Mouse (Mus musculus) left cerebral cortex, adult 8-10 months (tissue): ENCODE measurements around the gene Rhbdl1. TPM values are rescaled to one million over a fixed set of nuclear protein-coding genes. Genes with fewer than 3 reads are reported as not detected.

ENCODE experiments used
- DNase-seq, 2 experiments: peaks; one replicate each; pipeline ENCODE4 v3.0.0; 2022; ENCODE audit warnings: low spot score in 2 of 2
- total RNA-seq, 4 experiments: library from RNA; stranded (reverse); gene quantifications; 2 replicates each; pipeline ENCODE4 v1.2.4; 2022

Gene Rhbdl1
- total RNA-seq, 4 experiments from 2014 or later, result 32.6 to 42.3 (median 37.5) TPM

- no peak for DNase-seq
These were observed 35.6 kb upstream of the Rhbdl1 start for GRCm38 (mm10) chr17:25872676-25873075.

- DNase-seq, result peak in 1 of 2 experiments; percentile 4
These were observed 34.5 kb upstream of the Rhbdl1 start for GRCm38 (mm10) chr17:25871566-25871965.

GRCm38 (mm10) chr17:25869954-25870353 lies 32.9 kb upstream of the Rhbdl1 start:
- DNase-seq, result peak in 1 of 2 experiments; percentile 4

GRCm38 (mm10) chr17:25869498-25869897 lies 32.4 kb upstream of the Rhbdl1 start:
- peak in 1 of 2 experiments; percentile 5 for DNase-seq

- DNase-seq, result peak; percentile 69 to 73
These were observed 31.6 kb upstream of the Rhbdl1 start, which contains the start of gene Mcrip2 for GRCm38 (mm10) chr17:25868601-25869191. Gene Mcrip2 (minus strand): TSS chr17:25868764.

- peak in 1 of 2 experiments; percentile 16 for DNase-seq
These were observed 30.9 kb upstream of the Rhbdl1 start for GRCm38 (mm10) chr17:25867836-25868600.

- no peak for DNase-seq
These were observed 30.4 kb upstream of the Rhbdl1 start for GRCm38 (mm10) chr17:25867509-25867835.

GRCm38 (mm10) chr17:25866172-25866571 lies 29.1 kb upstream of the Rhbdl1 start:
- DNase-seq, result no peak

GRCm38 (mm10) chr17:25865288-25865687 lies 28.2 kb upstream of the Rhbdl1 start:
- no peak for DNase-seq

- no peak for DNase-seq
These were observed 27.2 kb upstream of the Rhbdl1 start for GRCm38 (mm10) chr17:25864311-25864710.

- no peak for DNase-seq
These were observed 26.6 kb upstream of the Rhbdl1 start for GRCm38 (mm10) chr17:25863681-25864080.

GRCm38 (mm10) chr17:25861704-25862612 lies 24.9 kb upstream of the Rhbdl1 start:
- DNase-seq, result no peak

GRCm38 (mm10) chr17:25860832-25861703 lies 24.0 kb upstream of the Rhbdl1 start, which contains the start of gene Wdr90:
Gene Wdr90 (minus strand): TSS chr17:25861501.
- peak; percentile 85 to 93 for DNase-seq

- DNase-seq, result no peak
These were observed 23.1 kb upstream of the Rhbdl1 start for GRCm38 (mm10) chr17:25860229-25860628.

- DNase-seq, result peak; percentile 78 to 94
These were observed 7.4 kb upstream of the Rhbdl1 start, which contains the start of gene Rhot2 for GRCm38 (mm10) chr17:25844396-25844901. Gene Rhot2 (minus strand): TSS chr17:25844851.

- peak in 1 of 2 experiments; percentile 27 for DNase-seq
These were observed 6.7 kb upstream of the Rhbdl1 start for GRCm38 (mm10) chr17:25843636-25844395.

GRCm38 (mm10) chr17:25843122-25843521 lies 6.0 kb upstream of the Rhbdl1 start:
- DNase-seq, result no peak

GRCm38 (mm10) chr17:25842509-25842908 lies 5.4 kb upstream of the Rhbdl1 start:
- no peak for DNase-seq

GRCm38 (mm10) chr17:25841117-25841880 lies 4.2 kb upstream of the Rhbdl1 start, which contains the start of gene Gm20683:
Gene Gm20683 (minus strand): TSS chr17:25841763.
- DNase-seq, result no peak
